Mouse (Mus musculus) heart, embryonic 14.5 days (tissue): ENCODE measurements at regions not wholly inside any gene's neighbourhood (a gene's known extent, or its start where the extent isn't known, plus 50 kb on each side); places are given as distances from the start of the nearest gene placed in this dataset.

Source experiments
- ATAC-seq: fragments of 200-750 bp; cut with Nextera tagmentation; 2 replicates; pipeline ENCODE4 v1.8.0; 2017; ENCODE audit warnings: low read depth, moderate TSS enrichment; ENCODE audit not compliant: insufficient number of reproducible peaks, insufficient read depth, low FRiP score
- H3K27ac ChIP-seq, 2 experiments: fragments of 200-500 bp in 1 of 2; fragments of 300-500 bp in 1 of 2; sonication (generic) in 1 of 2; replicated peaks in 1 of 2; 2 replicates each; pipeline ENCODE4 v1.5.1; 2012 to 2014; ENCODE audit warnings: low read depth in 2 of 2, low read length in 2 of 2, control low read depth in 1 of 2, mild to moderate bottlenecking in 1 of 2, mixed read lengths in 1 of 2; ENCODE audit not compliant: control insufficient read depth in 1 of 2, insufficient read depth in 1 of 2
- H3K27me3 ChIP-seq: fragments of 300-500 bp; sonication (generic); 2 replicates; pipeline ENCODE4 v1.6.1; 2014; ENCODE audit warnings: mild to moderate bottlenecking, low read length, control low read depth; ENCODE audit not compliant: control insufficient read depth, insufficient read depth
- H3K36me3 ChIP-seq: fragments of 300-500 bp; sonication (generic); 2 replicates; pipeline ENCODE4 v1.6.1; 2014; ENCODE audit warnings: mild to moderate bottlenecking, control low read depth, low read length, mixed read lengths; ENCODE audit not compliant: control insufficient read depth, insufficient read depth
- H3K4me1 ChIP-seq, 2 experiments: fragments of 200-500 bp in 1 of 2; fragments of 300-500 bp in 1 of 2; sonication (generic) in 1 of 2; 2 replicates each; pipeline ENCODE4 v1.6.1; 2012 to 2014; ENCODE audit warnings: low read length in 2 of 2, control low read depth in 1 of 2, mixed read lengths in 1 of 2; ENCODE audit not compliant: control insufficient read depth in 2 of 2, insufficient read depth in 2 of 2
- H3K4me2 ChIP-seq: fragments of 300-500 bp; sonication (generic); 2 replicates; pipeline ENCODE4 v1.6.1; 2014; ENCODE audit warnings: mild to moderate bottlenecking, low read length
- H3K4me3 ChIP-seq, 2 experiments: fragments of 200-500 bp in 1 of 2; fragments of 300-500 bp in 1 of 2; sonication (generic) in 1 of 2; 2 replicates each; pipeline ENCODE4 v1.5.1; 2012 to 2014; ENCODE audit warnings: low read length in 2 of 2, mild to moderate bottlenecking in 2 of 2, control low read depth in 1 of 2, low read depth in 1 of 2, moderate library complexity in 1 of 2; ENCODE audit not compliant: control insufficient read depth in 1 of 2, insufficient read depth in 1 of 2
- H3K9ac ChIP-seq: fragments of 300-500 bp; sonication (generic); 2 replicates; pipeline ENCODE4 v1.6.1; 2014; ENCODE audit warnings: mild to moderate bottlenecking, low read length
- H3K9me3 ChIP-seq: fragments of 300-500 bp; sonication (generic); 2 replicates; pipeline ENCODE4 v1.6.1; 2016; ENCODE audit warnings: low read length, control low read depth; ENCODE audit not compliant: control insufficient read depth
- WGBS: fragments of 180-500 bp; shearing (Covaris S2); extraction: QIAGEN DNeasy Blood & Tissue Kit; methylation state at CpG from one replicate; pipeline ENCODE4 v1.1.7; 2014; 5-methylcytosine and 5-hydroxymethylcytosine counted together

- no peak for ATAC-seq
- no peak overlapping the region for H3K27ac ChIP-seq
- peaks cover 4 to 20% of the 10 kb centered on the region in 2 experiments; a peak in 3 of 4 replicates for H3K4me1 ChIP-seq
- no peaks in the 10 kb centered on the region for H3K9me3 ChIP-seq
- WGBS, result 18% methylated on average over 4 of the region's 4 CpGs
- H3K4me2 ChIP-seq, result no peak overlapping the region
- no peak overlapping the region for H3K4me3 ChIP-seq
- no peaks in the 10 kb centered on the region for H3K27me3 ChIP-seq
- no peak overlapping the region for H3K9ac ChIP-seq
- no peaks in the 10 kb centered on the region for H3K36me3 ChIP-seq
Measured at GRCm38 (mm10) chr11:18596996-18597395, 421.8 kb downstream of the Meis1 start.

- no peak overlapping the region for H3K9ac ChIP-seq
- no peaks in the 10 kb centered on the region for H3K9me3 ChIP-seq
- H3K36me3 ChIP-seq, result no peaks in the 10 kb centered on the region
- H3K27me3 ChIP-seq, result no peaks in the 10 kb centered on the region
- H3K27ac ChIP-seq, result no peak overlapping the region
- ATAC-seq, result no peak
- no peaks in the 10 kb centered on the region for H3K4me1 ChIP-seq
- H3K4me2 ChIP-seq, result no peak overlapping the region
- H3K4me3 ChIP-seq, result no peak overlapping the region
- WGBS, result 83% methylated on average over 1 of the region's 1 CpGs
Measured at GRCm38 (mm10) chr11:18590487-18590886, 428.3 kb downstream of the Meis1 start.

GRCm38 (mm10) chr11:18586468-18586867 is 432.3 kb downstream of the Meis1 start:
- 39% methylated on average over 3 of the region's 3 CpGs for WGBS
- Histone ChIP-seq H3K36me3 (no peaks in the 10 kb centered on the region), H3K4me2 (no peak overlapping the region), H3K4me3 (no peak overlapping the region), H3K27ac (no peak overlapping the region), H3K4me1 (peaks cover 7 to 11% of the 10 kb centered on the region in 2 experiments; a peak in 3 of 4 replicates), H3K9me3 (no peaks in the 10 kb centered on the region), H3K9ac (no peak overlapping the region), H3K27me3 (no peaks in the 10 kb centered on the region)
- ATAC-seq, result no peak

- no peaks in the 10 kb centered on the region for H3K36me3 ChIP-seq
- no peaks in the 10 kb centered on the region for H3K9me3 ChIP-seq
- H3K4me3 ChIP-seq, result no peak overlapping the region
- WGBS, result 72% methylated on average over 8 of the region's 8 CpGs
- H3K4me1 ChIP-seq, result peaks cover 9 to 17% of the 10 kb centered on the region in 2 experiments; a peak in 3 of 4 replicates
- no peak overlapping the region for H3K27ac ChIP-seq
- no peak for ATAC-seq
- H3K27me3 ChIP-seq, result no peaks in the 10 kb centered on the region
- no peak overlapping the region for H3K9ac ChIP-seq
- H3K4me2 ChIP-seq, result no peak overlapping the region
Measured at GRCm38 (mm10) chr11:18585031-18585430, 433.8 kb downstream of the Meis1 start.

- H3K9me3 ChIP-seq, result no peaks in the 10 kb centered on the region
- H3K9ac ChIP-seq, result no peak overlapping the region
- no peak overlapping the region for H3K27ac ChIP-seq
- 80% methylated on average over 1 of the region's 1 CpGs for WGBS
- ATAC-seq, result no peak
- H3K36me3 ChIP-seq, result no peaks in the 10 kb centered on the region
- H3K4me1 ChIP-seq, result peaks cover 9 to 17% of the 10 kb centered on the region in 2 experiments; a peak in 3 of 4 replicates
- H3K27me3 ChIP-seq, result no peaks in the 10 kb centered on the region
- no peak overlapping the region for H3K4me2 ChIP-seq
- H3K4me3 ChIP-seq, result no peak overlapping the region
Measured at GRCm38 (mm10) chr11:18582781-18583161, 436.0 kb downstream of the Meis1 start.

GRCm38 (mm10) chr11:18581997-18582780 is 436.6 kb downstream of the Meis1 start:
- Histone ChIP-seq H3K27ac (no peak overlapping the region), H3K27me3 (no peaks in the 10 kb centered on the region), H3K36me3 (no peaks in the 10 kb centered on the region), H3K9ac (no peak overlapping the region), H3K4me1 (peaks cover 9 to 17% of the 10 kb centered on the region in 2 experiments; a peak in 3 of 4 replicates), H3K9me3 (no peaks in the 10 kb centered on the region), H3K4me2 (no peak overlapping the region), H3K4me3 (no peak overlapping the region)
- WGBS, result 14% methylated on average over 2 of the region's 2 CpGs
- ATAC-seq, result no peak

GRCm38 (mm10) chr11:18581078-18581800 is 437.5 kb downstream of the Meis1 start:
- Histone ChIP-seq H3K4me2 (no peak overlapping the region), H3K4me3 (no peak overlapping the region), H3K4me1 (peaks cover 9 to 17% of the 10 kb centered on the region in 2 experiments; a peak in 3 of 4 replicates), H3K27me3 (no peaks in the 10 kb centered on the region), H3K9ac (no peak overlapping the region), H3K9me3 (no peaks in the 10 kb centered on the region), H3K27ac (0 out of 4 replicates have a peak overlapping the region, but pooled peaks of 1 of the 2 experiments have one; percentile 14), H3K36me3 (no peaks in the 10 kb centered on the region)
- no peak for ATAC-seq
- WGBS, result 69% methylated on average over 8 of the region's 8 CpGs
